Mouse (Mus musculus): Measurements from ENCODE around the gene Carmil2.

Carmil2 gene

DNA sequence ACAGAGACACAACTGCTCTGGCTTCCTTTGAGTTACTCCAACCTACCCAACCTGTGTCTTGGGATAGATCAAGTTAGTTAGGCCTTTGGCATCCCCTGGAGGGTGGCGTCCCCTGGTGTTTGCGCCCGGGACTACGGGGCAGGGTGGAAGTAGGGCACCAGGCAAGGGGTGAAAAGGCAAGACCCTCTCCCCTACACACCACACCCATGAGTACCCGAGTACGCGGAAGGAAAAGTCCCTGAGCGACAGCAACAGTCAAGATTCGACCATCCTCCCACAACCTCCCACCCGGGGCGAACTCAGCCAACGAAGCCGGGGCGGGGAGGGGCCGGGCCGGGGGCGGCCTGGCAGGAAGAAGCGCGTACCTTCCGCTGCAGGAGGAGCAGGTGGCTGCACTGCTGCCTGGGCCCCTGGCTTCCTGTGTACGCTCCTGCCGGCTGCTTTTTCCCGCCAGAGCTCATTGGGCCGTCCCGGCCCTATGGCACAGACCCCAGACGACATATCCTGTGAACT, at the start of gene Carmil2:
Gene Carmil2 (plus strand): TSS at position 479 of the 513 bp plus-strand sequence.
- DNase-seq (ENCODE audit: low read depth, low spot score): no peak

DNA sequence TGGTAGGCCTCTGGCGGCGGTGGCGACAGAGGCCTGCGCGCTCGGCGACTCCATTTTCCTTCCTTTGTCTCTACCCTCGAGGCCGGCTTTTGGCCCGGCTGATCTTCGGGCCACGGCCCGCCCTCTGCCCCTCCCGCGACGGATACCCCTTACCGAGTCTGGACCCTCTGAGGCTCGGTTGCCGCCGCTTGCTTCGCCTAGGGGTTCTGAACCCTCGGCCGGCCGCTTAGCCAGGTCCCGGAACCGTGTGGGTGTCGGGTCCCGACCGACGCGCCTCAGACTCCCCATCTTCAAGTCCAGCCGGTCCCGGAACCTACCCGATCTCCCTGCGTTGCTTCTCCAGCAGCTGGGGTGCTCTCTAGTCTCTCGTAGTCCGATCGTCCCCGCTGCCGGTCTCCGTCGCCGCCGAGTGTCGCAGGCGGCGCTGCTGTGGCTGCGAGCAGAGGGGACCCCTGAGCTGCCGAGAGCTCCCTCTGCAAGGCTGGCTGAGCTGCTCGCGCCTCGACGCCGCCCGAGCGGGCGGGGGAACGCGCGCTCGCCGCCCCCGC, 49.0 kb upstream of the Carmil2 start, which contains the start of gene Agrp:
Gene Agrp (minus strand): TSS at position 431 of the 548 bp plus-strand sequence.
- peak; percentile 74 for DNase-seq (ENCODE audit: low read depth, low spot score)

DNA sequence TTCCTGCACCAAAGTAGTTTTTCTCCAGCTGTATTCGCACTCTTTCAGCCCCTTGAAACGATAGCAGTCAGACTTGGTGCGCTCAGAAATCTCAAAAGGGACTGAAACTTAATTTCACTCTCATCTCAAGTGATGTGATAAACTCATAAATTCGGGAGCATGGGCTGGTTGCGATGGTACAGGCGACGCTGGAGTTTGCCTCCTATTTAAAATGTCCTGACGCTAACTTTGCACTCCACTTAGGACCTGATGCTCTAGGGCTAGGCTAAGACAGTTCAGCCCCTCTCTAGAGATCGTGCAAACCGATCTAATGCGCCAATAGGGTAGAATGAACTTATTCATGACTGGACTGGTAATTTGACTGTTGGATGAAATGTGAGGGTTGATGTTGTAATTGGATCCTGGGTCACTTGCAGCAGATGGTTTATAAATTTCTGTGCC, 48.5 kb upstream of the Carmil2 start:
- DNase-seq (ENCODE audit: low read depth, low spot score): no peak

DNA sequence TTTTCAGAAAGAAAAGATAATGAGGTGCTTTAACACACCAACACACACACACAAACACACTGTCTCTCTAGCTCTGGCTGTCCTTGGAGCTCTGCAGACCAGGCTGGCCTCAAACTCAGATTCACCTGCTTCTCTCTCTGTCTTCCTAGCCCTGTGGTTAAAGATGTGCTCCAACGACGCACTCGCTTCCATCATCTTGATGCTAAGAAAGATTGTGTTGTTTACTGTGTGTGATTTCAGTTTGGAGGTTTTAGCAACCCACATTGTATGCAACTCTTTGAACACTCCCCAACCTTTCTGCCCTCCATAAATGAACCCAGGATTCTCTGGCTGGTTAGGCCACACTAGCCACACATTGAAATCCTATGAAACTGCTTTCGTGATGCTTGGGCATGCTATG, 47.6 kb upstream of the Carmil2 start:
- no peak for DNase-seq (ENCODE audit: low read depth, low spot score)

DNA sequence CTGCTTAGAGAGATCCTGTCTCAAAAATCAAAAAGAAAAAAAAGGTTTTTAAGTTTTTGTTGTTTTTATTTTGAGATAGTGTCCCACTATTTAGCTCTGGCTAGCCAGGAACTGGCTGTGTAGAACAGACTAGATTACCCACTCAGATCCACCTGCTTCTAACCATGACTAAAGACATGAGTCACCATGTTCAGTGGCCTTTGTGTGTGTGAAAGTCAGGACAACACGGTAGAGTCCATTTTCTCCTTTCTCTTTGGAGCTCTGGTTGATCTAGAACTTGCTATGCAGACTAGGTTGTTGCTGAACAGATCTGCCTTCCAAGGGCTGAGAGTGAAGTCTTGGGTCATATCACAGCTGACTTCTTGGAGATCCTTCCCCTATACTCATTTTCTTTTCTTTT, 46.2 kb upstream of the Carmil2 start:
- no peak for DNase-seq (ENCODE audit: low read depth, low spot score)

DNA sequence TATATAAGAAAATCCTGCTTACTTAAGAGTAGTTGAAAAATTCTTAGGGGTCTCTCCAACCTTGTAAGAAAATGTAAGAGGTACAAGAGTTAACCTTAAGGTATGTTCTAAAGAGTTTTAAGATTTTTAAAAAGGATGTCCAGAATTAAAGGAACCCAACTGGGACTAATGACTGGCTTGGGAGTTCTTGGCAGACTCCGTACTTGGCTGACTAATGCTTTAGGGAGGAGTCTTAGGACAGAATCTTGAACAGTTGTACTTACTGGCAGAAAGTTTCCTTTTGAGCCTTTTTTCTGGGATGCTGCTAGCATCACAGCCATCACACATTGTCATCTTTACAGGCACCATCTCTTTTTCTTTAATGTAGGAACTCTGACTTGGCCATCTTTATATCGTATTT, 45.6 kb upstream of the Carmil2 start:
- DNase-seq (ENCODE audit: low read depth, low spot score): peak; percentile 51

DNA sequence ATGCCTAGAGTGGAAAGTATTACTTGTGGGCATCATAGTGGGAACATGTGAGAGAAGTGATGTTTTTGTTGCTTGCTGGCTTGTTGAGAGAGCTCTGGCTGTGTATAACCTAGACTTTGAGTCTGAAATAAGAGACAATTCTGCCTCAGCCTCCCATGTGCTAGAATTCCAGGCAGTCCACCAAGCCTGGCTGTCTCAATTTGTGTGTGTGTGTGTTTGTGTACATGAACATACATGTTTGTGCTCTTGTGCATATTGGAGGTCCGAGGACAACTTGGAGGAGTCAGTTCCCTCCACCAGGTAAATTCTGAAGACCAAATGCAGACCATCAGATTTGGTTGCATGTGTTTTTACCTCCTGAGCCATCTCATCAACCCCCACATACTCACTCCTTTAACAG, 40.9 kb upstream of the Carmil2 start:
- DNase-seq (ENCODE audit: low read depth, low spot score): no peak

DNA sequence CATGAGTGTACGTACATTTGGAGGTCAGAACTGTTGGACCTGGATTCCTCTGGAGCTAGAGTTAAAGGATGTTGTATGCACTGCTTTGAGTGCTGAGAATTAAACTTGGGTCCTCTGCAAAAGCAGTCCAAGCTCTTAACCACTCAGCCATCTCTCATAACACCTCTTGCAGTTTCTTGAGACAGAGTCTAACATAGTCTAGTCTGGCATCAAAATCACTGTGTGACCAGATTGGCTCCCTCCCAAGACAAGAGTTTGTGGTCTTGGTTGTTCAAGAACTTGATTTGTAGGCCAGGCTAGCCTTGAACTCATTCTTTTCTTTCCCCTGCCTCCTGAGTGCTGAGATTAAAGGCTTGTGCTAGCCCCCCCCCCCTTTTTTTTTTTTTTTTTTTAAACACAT, 37.1 kb upstream of the Carmil2 start:
- DNase-seq (ENCODE audit: low read depth, low spot score): no peak

DNA sequence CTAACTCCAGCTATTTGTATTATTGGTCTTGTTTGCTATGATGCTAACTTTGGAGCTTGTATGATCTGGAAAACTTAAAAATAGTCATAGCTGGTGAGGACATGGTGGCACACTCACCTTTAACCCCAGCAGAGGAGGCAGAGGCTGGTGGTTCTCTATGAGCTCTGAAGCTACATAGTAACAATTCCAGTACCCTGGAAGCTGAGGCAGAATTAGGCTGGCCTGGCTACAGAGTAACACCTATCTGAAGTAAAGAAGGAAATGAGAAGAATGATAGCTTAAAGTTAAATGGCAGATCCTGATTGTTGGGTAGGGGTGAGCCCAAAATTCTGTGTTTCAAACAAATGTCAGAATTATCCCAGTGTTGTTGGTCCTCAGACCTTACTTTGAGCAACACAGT, 28.4 kb upstream of the Carmil2 start:
- no peak for DNase-seq (ENCODE audit: low read depth, low spot score)

DNA sequence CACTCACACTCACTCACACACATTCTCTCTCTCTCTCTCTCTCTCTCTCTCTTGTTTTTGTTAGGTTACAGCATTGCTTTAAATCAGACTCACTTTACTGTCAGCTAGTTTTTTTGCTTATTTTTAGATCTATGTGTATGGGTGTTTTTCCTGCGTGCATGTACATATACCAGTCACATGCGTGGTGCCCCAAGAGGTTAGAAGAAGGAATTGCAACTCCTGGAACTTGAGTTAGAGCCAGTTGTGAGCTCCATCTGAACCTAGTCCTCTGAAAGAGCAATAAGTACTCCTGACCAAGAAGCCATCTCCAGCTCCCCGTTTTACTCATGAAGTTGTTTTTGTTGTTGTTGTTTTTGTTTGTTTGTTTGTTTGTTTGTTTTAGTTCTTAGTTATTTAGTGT, 24.9 kb upstream of the Carmil2 start:
- peak; percentile 70 for DNase-seq (ENCODE audit: low read depth, low spot score)

DNA sequence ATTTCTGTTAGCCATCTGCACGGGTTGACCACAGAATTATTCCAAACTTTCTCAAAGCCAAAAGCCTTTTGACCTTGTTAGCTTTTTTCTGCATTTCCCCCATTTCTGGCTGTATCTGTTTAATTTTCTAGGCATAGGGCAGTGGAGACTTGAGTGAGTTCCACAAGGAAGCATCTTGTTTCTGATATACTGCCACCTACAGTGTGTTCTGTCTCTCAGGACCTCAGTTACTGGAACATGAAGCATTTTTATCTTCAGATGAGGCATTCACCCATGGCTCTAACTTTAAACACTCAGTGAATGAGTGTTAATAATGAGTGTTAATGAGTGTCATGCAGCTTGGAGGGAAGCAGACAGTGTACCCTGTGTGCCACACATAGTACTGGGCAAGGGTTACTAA, 8.2 kb upstream of the Carmil2 start:
- no peak for DNase-seq (ENCODE audit: low read depth, low spot score)

DNA sequence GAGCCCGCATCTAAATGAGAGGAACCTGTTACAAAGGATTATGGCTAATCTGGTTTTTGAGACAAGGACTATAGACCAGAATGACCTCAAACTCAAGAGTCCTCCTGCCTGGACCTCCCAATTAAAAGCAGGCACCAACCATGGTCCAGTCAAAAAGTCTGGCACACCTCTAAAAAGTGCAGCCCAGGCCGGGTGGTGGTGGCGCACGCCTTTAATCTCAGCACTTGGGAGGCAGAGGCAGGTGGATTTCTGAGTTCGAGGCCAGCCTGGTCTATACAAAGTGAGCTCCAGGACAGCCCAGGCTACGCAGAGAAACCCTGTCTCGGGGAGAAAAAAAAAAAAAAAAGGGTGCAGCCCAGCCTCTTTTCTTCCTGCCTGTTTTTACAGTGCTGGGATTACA, 749 bp upstream of the Carmil2 start:
- no peak for DNase-seq (ENCODE audit: low read depth, low spot score)

DNA sequence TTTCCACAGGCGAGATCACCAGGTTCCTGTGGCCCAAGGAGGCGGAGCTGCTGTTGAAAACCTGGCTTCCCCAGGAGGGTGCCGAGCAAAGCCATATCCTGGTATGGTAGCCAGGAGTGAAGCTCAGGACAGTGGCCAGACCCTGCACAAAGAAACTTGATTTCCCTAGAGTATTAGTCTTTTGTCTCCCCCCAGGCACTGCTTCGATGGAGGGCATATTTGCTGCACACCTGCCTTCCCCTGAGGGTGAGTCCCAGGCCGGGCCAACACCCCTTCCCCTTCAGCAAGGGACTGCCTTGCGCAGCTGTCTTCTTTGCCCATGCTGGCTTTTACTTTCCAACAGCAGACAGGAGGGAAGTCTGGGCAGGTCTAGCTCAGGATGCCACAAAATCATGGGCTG, 477 bp downstream of the Carmil2 start:
- DNase-seq (ENCODE audit: low read depth, low spot score): no peak

DNA sequence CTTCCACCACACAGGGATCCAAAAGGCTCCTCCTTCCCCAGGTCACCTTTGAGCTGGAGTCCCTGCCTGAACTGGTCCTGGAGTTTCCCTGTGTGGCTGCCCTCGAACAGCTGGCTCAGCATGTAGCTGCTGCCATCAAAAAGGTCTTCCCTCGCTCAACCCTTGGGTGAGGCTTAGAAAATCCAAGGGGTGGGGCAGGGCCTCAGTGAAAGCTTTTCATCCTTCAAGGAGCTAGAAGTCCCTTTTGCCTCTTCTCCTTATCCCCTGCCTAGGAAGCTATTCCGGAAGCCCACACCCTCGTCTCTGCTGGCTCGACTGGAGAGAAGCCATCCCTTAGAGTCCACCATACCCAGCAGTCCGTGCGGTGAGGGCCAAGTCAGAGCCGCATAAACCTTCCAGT, 1.4 kb downstream of the Carmil2 start:
- DNase-seq (ENCODE audit: low read depth, low spot score): no peak

DNA sequence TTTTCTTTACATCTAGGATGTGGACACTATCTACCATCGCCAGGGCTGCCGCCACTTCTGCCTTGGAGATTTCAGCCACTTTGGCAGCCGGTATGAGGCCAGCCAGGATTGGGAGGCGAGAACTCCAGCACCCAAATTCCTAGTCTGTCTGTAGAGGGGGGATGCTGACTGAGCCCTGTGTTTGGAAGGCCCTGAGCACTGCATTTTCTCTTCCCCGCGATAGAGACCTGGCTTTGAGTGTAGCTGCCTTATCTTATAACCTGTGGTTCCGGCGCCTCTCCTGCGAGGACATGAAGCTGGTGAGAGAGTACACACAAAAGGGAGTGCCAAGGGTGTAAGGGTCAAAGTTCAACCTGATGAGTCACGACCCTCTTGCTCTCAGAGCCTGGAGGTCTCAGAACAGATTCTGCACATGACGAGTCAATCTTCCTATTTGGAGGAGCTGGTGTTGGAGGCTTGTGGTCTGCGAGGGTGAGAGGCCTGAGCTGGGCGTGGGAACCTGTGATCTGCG, 2.2 kb downstream of the Carmil2 start:
- DNase-seq (ENCODE audit: low read depth, low spot score): no peak

DNA sequence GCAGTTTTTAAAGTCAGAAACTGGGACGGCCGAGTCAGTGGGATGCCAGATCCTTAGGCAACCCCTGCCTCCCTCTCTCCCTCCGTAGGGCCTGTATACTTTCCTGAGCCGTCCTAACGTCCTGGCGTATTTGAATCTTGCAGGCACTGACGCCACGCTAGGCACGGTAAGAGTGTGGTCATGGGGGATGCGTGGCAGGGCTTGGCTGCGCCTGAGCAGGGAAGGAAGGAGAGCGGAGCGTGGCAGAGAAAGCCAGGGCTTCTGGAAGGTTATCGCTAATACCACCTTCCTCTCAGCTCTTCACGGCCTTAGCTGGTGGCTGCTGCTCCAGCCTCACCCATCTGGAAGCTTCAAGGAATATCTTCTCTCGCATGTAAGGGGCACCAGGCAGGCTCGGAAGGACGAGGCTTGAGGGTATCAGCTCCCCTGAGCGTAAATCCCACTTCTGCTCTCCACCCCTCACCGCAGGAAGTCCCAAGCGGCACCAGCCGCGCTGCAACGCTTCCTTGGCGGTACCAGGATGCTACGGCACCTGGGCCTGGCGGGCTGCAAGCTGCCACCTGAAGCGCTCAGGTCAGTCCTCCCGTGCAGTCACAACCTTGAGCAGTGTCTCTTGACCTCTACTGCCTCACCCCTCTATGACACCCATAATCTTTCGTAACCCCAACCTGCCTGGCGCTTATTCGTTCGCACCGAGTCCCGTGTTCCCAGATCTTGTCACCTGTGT, 3.3 kb downstream of the Carmil2 start:
- no peak for DNase-seq (ENCODE audit: low read depth, low spot score)

DNA sequence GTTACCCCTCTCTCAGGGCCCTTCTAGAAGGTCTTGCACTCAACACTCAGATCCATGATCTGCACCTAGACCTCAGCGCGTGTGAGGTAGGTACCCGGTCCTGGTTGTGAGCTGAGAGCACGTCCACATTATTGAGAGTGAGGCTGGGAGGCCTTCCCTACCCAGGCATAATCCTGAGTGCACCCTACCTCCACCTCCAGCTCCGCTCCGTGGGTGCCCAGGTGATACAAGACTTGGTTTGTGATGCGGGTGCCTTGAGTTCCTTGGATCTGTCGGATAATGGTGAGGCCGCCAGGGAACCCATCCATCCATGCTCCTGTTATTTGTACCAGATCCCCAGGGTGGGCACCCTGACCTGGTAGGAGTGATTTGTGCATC, 3.9 kb downstream of the Carmil2 start:
- no peak for DNase-seq (ENCODE audit: low read depth, low spot score)

DNA sequence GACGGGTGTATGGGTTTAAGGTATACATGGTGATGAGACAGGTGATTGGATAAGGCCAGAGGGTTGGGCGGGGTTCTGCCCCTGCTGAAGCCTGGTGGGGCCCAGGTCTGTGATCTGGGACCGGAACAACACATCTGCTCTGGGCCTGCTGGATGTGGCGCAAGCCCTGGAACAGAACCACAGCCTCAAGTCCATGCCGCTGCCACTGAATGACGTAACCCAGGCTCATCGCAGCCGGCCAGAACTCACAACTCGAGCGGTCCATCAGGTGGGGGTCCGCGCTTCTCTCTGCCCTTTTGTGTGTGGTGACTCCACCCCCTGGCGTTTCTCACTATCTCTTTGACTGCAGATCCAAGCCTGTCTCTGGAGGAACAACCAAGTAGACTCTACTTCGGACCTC, 4.9 kb downstream of the Carmil2 start:
- DNase-seq (ENCODE audit: low read depth, low spot score): no peak

DNA sequence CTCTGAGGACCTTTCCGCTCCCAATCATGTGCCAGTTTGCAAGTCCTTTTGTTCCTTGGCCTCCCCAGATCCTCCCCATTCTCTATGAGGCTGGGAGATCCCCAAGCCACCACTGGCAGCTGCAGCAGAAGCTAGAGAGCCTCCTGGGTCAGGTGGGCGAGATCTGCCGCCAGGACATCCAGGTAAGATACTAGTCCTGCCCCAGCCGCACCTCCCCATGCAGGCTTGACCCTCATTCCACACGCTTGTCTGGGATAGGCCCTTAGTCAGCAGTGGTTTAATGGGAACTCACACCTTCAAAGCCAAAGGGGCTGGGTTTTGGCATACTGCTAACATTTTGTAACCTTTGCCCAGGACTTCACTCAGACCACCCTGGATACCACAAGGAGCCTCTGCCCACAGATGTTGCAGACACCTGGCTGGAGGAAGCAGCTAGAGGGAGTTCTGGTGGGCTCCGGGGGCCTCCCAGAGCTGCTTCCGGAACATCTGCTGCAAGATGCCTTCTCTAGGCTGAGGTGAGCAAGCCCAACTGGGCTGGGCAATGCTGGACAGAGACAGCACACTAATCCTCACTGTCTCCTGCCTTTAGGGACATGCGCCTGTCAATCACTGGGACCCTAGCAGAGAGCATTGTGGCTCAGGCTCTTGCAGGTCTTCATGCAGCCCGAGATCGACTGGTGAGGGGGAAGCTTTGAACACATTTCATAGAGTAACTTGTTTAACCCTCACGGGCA, 6.5 kb downstream of the Carmil2 start:
- no peak for DNase-seq (ENCODE audit: low read depth, low spot score)

DNA sequence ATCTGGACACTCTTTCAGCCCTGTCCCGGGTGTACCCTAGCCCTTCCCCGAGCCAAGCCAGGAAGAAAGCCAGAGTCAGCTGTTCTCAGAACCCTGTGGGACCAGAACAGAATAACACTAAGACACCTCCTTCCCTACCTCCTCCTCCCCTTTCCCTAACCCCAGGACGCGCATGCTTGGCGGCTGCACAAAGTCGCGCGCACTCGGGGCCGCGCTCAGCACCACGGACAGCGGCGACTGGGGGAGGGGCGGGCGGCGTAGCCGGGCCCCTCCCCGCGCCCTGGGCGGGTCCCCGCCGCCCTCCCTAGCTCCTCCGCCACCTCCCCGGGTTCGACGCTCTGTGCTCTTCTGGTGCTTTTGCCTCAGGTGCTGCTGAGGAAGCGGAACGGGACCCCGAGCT, 7.6 kb downstream of the Carmil2 start:
- peak; percentile 91 for DNase-seq (ENCODE audit: low read depth, low spot score)

DNA sequence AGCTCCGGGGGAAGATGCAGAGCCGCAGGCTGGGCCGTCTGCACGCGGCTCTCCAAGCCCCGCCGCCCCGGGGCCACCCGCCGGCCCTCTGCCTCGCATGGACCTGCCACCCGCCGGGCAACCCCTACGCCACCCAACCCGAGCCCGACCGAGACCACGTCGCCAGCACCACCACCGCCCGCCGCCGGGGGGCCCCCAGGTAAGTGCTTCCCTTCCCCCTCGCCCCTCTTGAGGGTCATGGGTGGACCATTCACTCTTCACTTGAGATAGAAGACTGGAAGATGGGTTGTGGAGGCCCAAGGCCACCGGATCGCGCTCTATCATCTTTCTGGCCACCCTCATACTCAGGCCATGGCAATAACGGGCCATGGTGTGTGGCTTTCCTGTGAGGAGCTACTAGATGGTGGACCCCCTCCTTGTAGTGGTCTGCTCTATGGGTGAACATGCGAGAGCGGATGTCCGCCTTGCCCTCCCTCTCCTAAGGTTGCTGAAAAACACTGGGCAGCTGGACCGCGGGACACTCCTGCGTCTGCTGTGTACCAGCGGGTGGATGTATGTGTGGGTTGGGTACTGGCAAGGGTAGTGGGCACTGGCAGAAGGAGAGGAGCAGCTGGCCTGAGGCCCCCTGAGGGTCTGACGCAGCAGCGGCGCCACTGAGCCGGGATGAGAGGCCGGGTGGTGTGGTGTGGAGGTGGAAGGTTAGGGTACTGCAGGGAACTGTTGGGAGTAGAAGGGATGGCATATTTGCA, 8.2 kb downstream of the Carmil2 start:
- peak; percentile 72 for DNase-seq (ENCODE audit: low read depth, low spot score)
